Mouse (Mus musculus) testis, adult 2 months (tissue): ENCODE data around the gene Inafm2. TPM values are rescaled to one million over a fixed set of nuclear protein-coding genes. Genes with fewer than 3 reads are reported as not detected.

Experiments
- H3K27ac ChIP-seq: fragments of 200-500 bp; 2 replicates; pipeline ENCODE4 v1.5.1; 2012; ENCODE audit warnings: low read depth, low read length; ENCODE audit not compliant: control insufficient read depth, insufficient read depth
- H3K27me3 ChIP-seq: fragments of 200-500 bp; 2 replicates; pipeline ENCODE4 v1.6.1; 2012; ENCODE audit warnings: mild to moderate bottlenecking, low read length, moderate library complexity; ENCODE audit not compliant: control insufficient read depth, insufficient read depth
- H3K36me3 ChIP-seq: fragments of 200-500 bp; 2 replicates; pipeline ENCODE4 v1.6.1; 2012; ENCODE audit warnings: mild to moderate bottlenecking, low read length; ENCODE audit not compliant: control insufficient read depth, insufficient read depth
- H3K4me1 ChIP-seq: fragments of 200-500 bp; 2 replicates; pipeline ENCODE4 v1.6.1; 2012; ENCODE audit warnings: low read length; ENCODE audit not compliant: control insufficient read depth, insufficient read depth
- H3K4me3 ChIP-seq: fragments of 200-500 bp; 2 replicates; pipeline ENCODE4 v1.5.1; 2012; ENCODE audit warnings: low read depth, mild to moderate bottlenecking, low read length, moderate library complexity, mixed read lengths; ENCODE audit not compliant: control insufficient read depth
- CTCF ChIP-seq: fragments of 200-500 bp; IDR thresholded peaks from 2 replicates; pipeline ENCODE4 v1.5.1; 2012; ENCODE audit warnings: low read depth, mild to moderate bottlenecking, inconsistent platforms, low read length, moderate library complexity; ENCODE audit not compliant: control insufficient read depth, insufficient read depth, insufficient replicate concordance
- POLR2A ChIP-seq: fragments of 200-500 bp; IDR thresholded peaks from 2 replicates; pipeline ENCODE4 v1.6.1; 2012; ENCODE audit warnings: low read depth, mild to moderate bottlenecking, inconsistent platforms, low read length, moderate library complexity; ENCODE audit not compliant: control insufficient read depth
- polyA plus RNA-seq: library from polyadenylated mRNA; depleted of rRNA; stranded (reverse); fragments of >200 nt; gene quantifications from 2 replicates; pipeline ENCODE4 v1.2.3, GENCODE M21; 2012; rRNA removed

Inafm2 gene
- polyA plus RNA-seq, 1 experiment = 12.6 TPM

- Histone ChIP-seq H3K4me3 (no peak overlapping the region), H3K4me1 (peaks cover 12% of the 10 kb centered on the region), H3K27ac (no peak overlapping the region), H3K27me3 (no peaks in the 10 kb centered on the region), H3K36me3 (no peaks in the 10 kb centered on the region)
- TF ChIP-seq CTCF (no peak), POLR2A (no peak)
Observed at GRCm38 (mm10) chr2:118789501-118789900, 43.9 kb downstream of the Inafm2 start.

GRCm38 (mm10) chr2:118790221-118790550, 44.6 kb downstream of the Inafm2 start:
- Histone ChIP-seq H3K27me3 (no peaks in the 10 kb centered on the region), H3K36me3 (no peaks in the 10 kb centered on the region), H3K27ac (no peak overlapping the region), H3K4me1 (peaks cover 12% of the 10 kb centered on the region), H3K4me3 (peak overlapping the region; percentile 10)
- TF ChIP-seq POLR2A = no peak
- no peak for TF ChIP-seq CTCF

GRCm38 (mm10) chr2:118790551-118791525, 45.3 kb downstream of the Inafm2 start:
- TF ChIP-seq CTCF = peak; percentile 62; the same call in 1 of the 2 replicates
- no peak for TF ChIP-seq POLR2A
- Histone ChIP-seq H3K36me3 (no peaks in the 10 kb centered on the region), H3K27me3 (no peaks in the 10 kb centered on the region), H3K4me3 (peak overlapping the region; percentile 10), H3K27ac (no peak overlapping the region), H3K4me1 (peaks cover 12% of the 10 kb centered on the region)

- Histone ChIP-seq H3K4me3 (no peak overlapping the region), H3K4me1 (peaks cover 12% of the 10 kb centered on the region), H3K27ac (no peak overlapping the region), H3K36me3 (no peaks in the 10 kb centered on the region), H3K27me3 (no peaks in the 10 kb centered on the region)
- no peak for TF ChIP-seq POLR2A
- no peak for TF ChIP-seq CTCF
Observed at GRCm38 (mm10) chr2:118791591-118792258, 46.2 kb downstream of the Inafm2 start.

- H3K4me1 ChIP-seq = peaks cover 12% of the 10 kb centered on the region
- TF ChIP-seq POLR2A (no peak), CTCF (no peak)
- no peaks in the 10 kb centered on the region for H3K27me3 ChIP-seq
- H3K27ac ChIP-seq = no peak overlapping the region
- H3K4me3 ChIP-seq = no peak overlapping the region
- no peaks in the 10 kb centered on the region for H3K36me3 ChIP-seq
Observed at GRCm38 (mm10) chr2:118792259-118792613, 46.7 kb downstream of the Inafm2 start.

- peaks cover 12% of the 10 kb centered on the region for H3K4me1 ChIP-seq
- H3K4me3 ChIP-seq = no peak overlapping the region
- no peaks in the 10 kb centered on the region for H3K36me3 ChIP-seq
- TF ChIP-seq POLR2A (no peak), CTCF (no peak)
- H3K27me3 ChIP-seq = no peaks in the 10 kb centered on the region
- no peak overlapping the region for H3K27ac ChIP-seq
Observed at GRCm38 (mm10) chr2:118793636-118794035, 48.1 kb downstream of the Inafm2 start.

Other genes starting within 250 kb of the Inafm2 start
- gene Bmf, start 196.1 kb upstream of the Inafm2 start, polyA plus RNA-seq = 0.84 and 0.88 TPM in 2 replicates
- gene Bub1b, start 147.5 kb upstream of the Inafm2 start, polyA plus RNA-seq = 18.4 and 20.0 TPM in 2 replicates
- 6.2 and 7.6 TPM in 2 replicates for gene Pak6, start 82.5 kb upstream of the Inafm2 start, polyA plus RNA-seq
- 1.8 and 1.9 TPM in 2 replicates for gene Ankrd63, start 41.8 kb upstream of the Inafm2 start, polyA plus RNA-seq
- gene Plcb2, start 17.3 kb upstream of the Inafm2 start, polyA plus RNA-seq = 17.6 and 17.9 TPM in 2 replicates
- gene Ccdc9b, start 16.9 kb downstream of the Inafm2 start, polyA plus RNA-seq = 0.80 and 0.85 TPM in 2 replicates
- gene Phgr1, start 27.0 kb downstream of the Inafm2 start, polyA plus RNA-seq = 0.49 and 1.1 TPM in 2 replicates
- gene Disp2, start 34.0 kb downstream of the Inafm2 start, polyA plus RNA-seq = 0.28 and 0.77 TPM in 2 replicates
- 123 and 126 TPM in 2 replicates for gene Knstrn, start 68.2 kb downstream of the Inafm2 start, polyA plus RNA-seq
- 22.2 and 41.3 TPM in 2 replicates for gene Ivd, start 116.2 kb downstream of the Inafm2 start, polyA plus RNA-seq
- gene Bahd1, start 154.6 kb downstream of the Inafm2 start, polyA plus RNA-seq = 10.0 and 12.8 TPM in 2 replicates
- 1.0 and 1.3 TPM in 2 replicates for gene Chst14, start 180.7 kb downstream of the Inafm2 start, polyA plus RNA-seq